Mouse (Mus musculus) ES-Bruce4 (cell line): ENCODE measurements around the gene Nectin2. TPM values are rescaled to one million over a fixed set of nuclear protein-coding genes. Genes with fewer than 3 reads are reported as not detected.
A peak's percentile ranks its signal among the peaks of the same experiment; 100 is the strongest.

Experiments
- H3K27ac ChIP-seq: 2 replicates; pipeline ENCODE4 v1.5.1; 2012; ENCODE audit warnings: low read length, inconsistent platforms; ENCODE audit not compliant: insufficient read depth
- H3K27me3 ChIP-seq: 2 replicates; pipeline ENCODE4 v1.6.1; 2012; ENCODE audit warnings: mild to moderate bottlenecking, low read length, inconsistent platforms; ENCODE audit not compliant: control insufficient read depth, poor library complexity, insufficient read depth, severe bottlenecking
- H3K36me3 ChIP-seq: 2 replicates; pipeline ENCODE4 v1.6.1; 2012; ENCODE audit warnings: inconsistent platforms, mild to moderate bottlenecking, low read length, moderate library complexity; ENCODE audit not compliant: control insufficient read depth, poor library complexity, insufficient read depth, severe bottlenecking
- H3K4me1 ChIP-seq: one replicate; pipeline ENCODE4 v1.8.1; 2011; ENCODE audit warnings: low read length; ENCODE audit not compliant: control insufficient read depth, insufficient read depth
- H3K4me3 ChIP-seq: 2 replicates; pipeline ENCODE4 v1.5.1; 2011; ENCODE audit warnings: low read depth, mild to moderate bottlenecking, low read length
- H3K9ac ChIP-seq: 2 replicates; pipeline ENCODE4 v1.6.1; 2012; ENCODE audit warnings: low read depth, mild to moderate bottlenecking, inconsistent platforms; ENCODE audit not compliant: poor library complexity, severe bottlenecking
- H3K9me3 ChIP-seq: replicated peaks from 2 replicates; pipeline ENCODE4 v1.6.1; 2012; ENCODE audit warnings: mild to moderate bottlenecking, low read length, inconsistent platforms; ENCODE audit not compliant: control insufficient read depth, poor library complexity, insufficient read depth, severe bottlenecking
- CTCF ChIP-seq: IDR thresholded peaks from one replicate; pipeline ENCODE4 v1.8.1; 2011; ENCODE audit warnings: low read depth, low read length
- EP300 ChIP-seq: IDR thresholded peaks from 2 replicates; pipeline ENCODE4 v1.6.1; 2011; ENCODE audit warnings: low read depth, low read length; ENCODE audit not compliant: insufficient read depth
- POLR2A ChIP-seq: IDR thresholded peaks from one replicate; pipeline ENCODE4 v1.8.1; 2011; ENCODE audit warnings: low read length; ENCODE audit not compliant: insufficient read depth
- polyA plus RNA-seq: library from polyadenylated mRNA; stranded (reverse); fragments of >200 nt; gene quantifications from 2 replicates; pipeline ENCODE4 v1.2.4, GENCODE M21; 2011; ENCODE audit warnings: low read depth; ENCODE audit not compliant: missing spikeins, insufficient read depth, insufficient read length

The Nectin2 gene
- polyA plus RNA-seq, 1 experiment: 86.7 TPM

DNA sequence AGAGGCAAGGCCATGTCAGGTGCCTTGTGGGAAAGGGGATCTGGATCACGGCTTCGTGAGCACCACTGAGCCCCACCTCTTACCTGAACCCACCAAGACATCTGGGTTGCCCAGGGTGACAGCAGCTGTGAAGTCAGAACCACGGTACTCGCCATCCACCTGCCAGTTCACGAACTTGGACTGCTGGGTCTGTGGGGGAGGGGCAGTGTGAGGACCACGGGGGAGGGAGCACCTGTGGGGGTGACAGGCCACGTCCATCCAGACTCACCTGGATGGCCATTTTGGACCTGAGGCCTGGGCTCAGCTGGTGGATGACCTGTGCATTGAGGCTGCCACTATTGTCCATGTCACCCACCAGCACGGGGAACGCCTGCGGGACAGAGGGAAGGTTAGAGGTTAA is 39.6 kb downstream of the Nectin2 start:
- Histone ChIP-seq H3K9me3 (no peaks in the 10 kb centered on the region), H3K9ac (no peak overlapping the region), H3K4me3 (no peak overlapping the region), H3K27me3 (no peaks in the 10 kb centered on the region), H3K4me1 (no peaks in the 10 kb centered on the region), H3K27ac (no peak overlapping the region), H3K36me3 (peaks cover 61% of the 10 kb centered on the region)
- TF ChIP-seq CTCF (no peak), EP300 (no peak), POLR2A (no peak)

DNA sequence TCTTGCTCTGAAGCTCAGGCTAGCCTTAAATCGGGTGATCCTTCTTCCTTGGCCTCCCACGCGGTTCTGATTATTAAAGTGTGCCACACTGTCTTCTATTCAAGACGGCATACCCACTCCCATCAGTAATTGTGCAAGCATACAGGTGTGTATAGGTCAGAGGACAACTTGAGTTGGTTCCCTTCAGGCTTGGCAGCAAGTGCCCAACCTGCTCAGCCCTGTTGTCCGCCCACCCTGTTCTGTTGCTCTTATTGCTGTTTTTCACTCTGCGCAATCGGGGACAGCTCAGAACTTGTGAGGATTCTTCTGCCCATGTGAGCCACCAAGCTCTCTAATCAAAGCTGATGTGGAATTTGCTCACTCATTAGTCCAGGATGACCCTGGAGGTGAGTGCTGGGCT is 45.0 kb downstream of the Nectin2 start:
- Histone ChIP-seq H3K27ac (no peak overlapping the region), H3K4me3 (no peak overlapping the region), H3K4me1 (peaks cover 3% of the 10 kb centered on the region), H3K36me3 (peaks cover 45% of the 10 kb centered on the region), H3K9ac (no peak overlapping the region), H3K27me3 (no peaks in the 10 kb centered on the region), H3K9me3 (no peaks in the 10 kb centered on the region)
- TF ChIP-seq EP300: no peak
- TF ChIP-seq POLR2A: no peak
- TF ChIP-seq CTCF: no peak

DNA sequence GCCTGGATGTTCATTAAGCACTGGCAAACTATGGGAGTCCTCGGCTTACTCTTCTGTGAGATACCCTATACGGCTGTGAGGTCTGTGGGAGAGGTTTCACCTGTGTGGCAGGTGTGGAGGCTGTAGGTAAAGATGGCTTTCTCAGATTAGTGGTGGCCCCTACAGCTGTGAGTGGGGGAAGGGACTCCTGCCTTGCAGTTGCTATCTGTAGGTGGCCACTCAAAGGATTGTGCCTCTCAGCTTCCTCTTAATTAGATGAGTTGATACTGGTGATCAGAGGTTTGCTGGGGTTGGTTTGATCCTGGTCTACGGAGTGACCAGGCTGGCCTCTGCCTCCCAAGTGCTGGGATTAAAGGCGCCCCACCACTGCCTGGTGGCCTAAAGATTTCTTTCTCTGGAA is 45.8 kb downstream of the Nectin2 start:
- no peak overlapping the region for H3K9ac ChIP-seq
- H3K4me3 ChIP-seq: no peak overlapping the region
- TF ChIP-seq EP300 (no peak), CTCF (no peak), POLR2A (no peak)
- H3K4me1 ChIP-seq: peaks cover 5% of the 10 kb centered on the region
- no peaks in the 10 kb centered on the region for H3K27me3 ChIP-seq
- no peaks in the 10 kb centered on the region for H3K9me3 ChIP-seq
- no peak overlapping the region for H3K27ac ChIP-seq
- peaks cover 40% of the 10 kb centered on the region for H3K36me3 ChIP-seq

DNA sequence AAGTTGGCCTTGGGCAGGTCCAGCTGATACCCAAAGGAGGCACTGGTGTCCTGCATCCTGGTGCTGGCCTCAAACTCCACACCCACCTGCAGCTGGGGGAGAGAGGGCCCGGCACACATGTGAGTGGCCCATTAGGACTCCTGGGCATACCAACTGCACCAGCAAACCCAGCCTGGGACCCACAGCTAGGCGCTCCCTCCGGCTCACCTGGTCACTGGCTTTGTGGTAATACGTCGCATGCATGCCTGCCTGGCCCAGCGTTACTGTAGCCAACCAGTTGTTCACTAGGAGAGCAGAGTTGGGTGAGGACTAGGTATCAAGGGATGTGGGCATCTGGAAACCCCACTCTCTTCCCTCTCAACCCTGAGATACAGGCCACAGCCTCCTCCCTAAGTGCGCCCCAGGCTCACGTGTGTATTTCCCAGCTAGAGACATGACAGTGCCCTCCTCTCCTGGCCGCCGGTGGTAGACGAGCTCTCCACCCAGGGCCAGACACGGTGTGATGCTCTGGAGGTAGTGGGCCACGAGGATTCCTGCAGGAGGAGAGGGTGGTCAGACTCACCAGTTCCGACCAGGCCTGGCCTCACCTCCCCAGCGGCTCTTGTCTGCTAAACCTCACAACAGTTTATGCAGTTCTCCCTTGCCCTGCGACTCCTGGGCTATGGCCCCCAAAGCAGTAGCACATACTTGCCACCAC is 47.3 kb downstream of the Nectin2 start:
- no peak for TF ChIP-seq POLR2A
- TF ChIP-seq EP300: no peak
- no peak for TF ChIP-seq CTCF
- Histone ChIP-seq H3K36me3 (peaks cover 28% of the 10 kb centered on the region), H3K27ac (peak overlapping the region; percentile 73), H3K4me1 (peaks cover 5% of the 10 kb centered on the region), H3K9ac (no peak overlapping the region), H3K9me3 (no peaks in the 10 kb centered on the region), H3K27me3 (no peaks in the 10 kb centered on the region), H3K4me3 (no peak overlapping the region)

DNA sequence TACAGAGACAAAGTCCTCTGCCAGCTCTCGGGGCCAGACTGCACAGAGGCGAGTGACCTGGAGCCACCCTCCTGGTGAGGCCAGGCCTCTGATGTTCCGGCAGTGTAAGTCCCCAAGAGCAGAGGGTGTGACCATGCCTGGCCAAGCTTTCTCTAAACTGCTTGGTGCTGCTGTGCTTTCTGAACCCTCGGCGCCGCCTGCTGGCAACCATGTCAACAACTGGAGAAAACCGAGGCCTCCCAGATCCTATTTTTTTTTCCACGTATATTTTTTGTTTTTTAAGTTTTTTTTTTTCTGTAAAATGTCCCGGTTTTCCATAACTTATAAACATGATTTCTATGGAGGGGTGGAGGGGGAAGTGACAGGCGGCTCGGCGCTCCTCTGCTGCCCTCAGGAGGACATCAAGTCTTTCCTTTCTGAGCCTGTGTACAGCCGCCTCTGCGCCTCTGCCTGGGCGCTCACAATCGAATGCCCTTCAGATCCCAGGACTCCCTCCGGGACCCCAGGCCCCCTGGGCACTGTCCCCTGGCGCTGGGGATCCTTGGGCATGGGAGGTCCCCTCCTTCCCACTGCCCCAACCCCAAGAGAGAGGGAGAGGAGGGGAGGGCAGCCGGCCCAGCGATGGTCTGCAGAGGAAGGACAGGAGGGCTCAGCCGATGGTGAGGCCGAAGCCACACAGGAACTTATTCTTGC is 49.1 kb downstream of the Nectin2 start:
- 0 out of 2 replicates have a peak overlapping the region, but pooled peaks have one; percentile 6 for H3K9ac ChIP-seq
- H3K36me3 ChIP-seq: peaks cover 33% of the 10 kb centered on the region
- H3K27ac ChIP-seq: peak overlapping the region; percentile 94
- H3K4me1 ChIP-seq: peaks cover 6% of the 10 kb centered on the region
- TF ChIP-seq CTCF: peak; percentile 64
- peak; percentile 5 for TF ChIP-seq POLR2A
- peak; percentile 59; the same call in 1 of the 2 replicates for TF ChIP-seq EP300
- H3K4me3 ChIP-seq: no peak overlapping the region
- H3K9me3 ChIP-seq: no peaks in the 10 kb centered on the region
- H3K27me3 ChIP-seq: no peaks in the 10 kb centered on the region
